Mouse (Mus musculus): ENCODE data around the gene N6amt1.

GRCm38 (mm10) chr16:87382996-87383395 is 29.0 kb downstream of the N6amt1 start:
- no peak for TF ChIP-seq ZC3H11A (IDR thresholded peaks at IDR 0.05; ENCODE audit: borderline replicate concordance, low read depth, low read length)
- TF ChIP-seq CHD2 (IDR thresholded peaks at IDR 0.05; ENCODE audit: low read depth, low read length): no peak
- no peak for TF ChIP-seq ZNF384 (IDR thresholded peaks at IDR 0.05; ENCODE audit: low read depth, low read length)
- no peak for TF ChIP-seq HCFC1 (IDR thresholded peaks at IDR 0.05; ENCODE audit: borderline replicate concordance, insufficient read depth, low read length)
- TF ChIP-seq MAFK (IDR thresholded peaks at IDR 0.05; ENCODE audit: insufficient read depth, low read depth, low read length): no peak
